Mouse (Mus musculus) adipocyte (in vitro differentiated cells): Measurements from ENCODE around the gene Sept9.

ENCODE experiments used
- DNase-seq: peaks from one replicate; pipeline ENCODE4 v3.0.0-alpha.2; 2016; ENCODE audit warnings: low spot score

Gene Sept9

DNA sequence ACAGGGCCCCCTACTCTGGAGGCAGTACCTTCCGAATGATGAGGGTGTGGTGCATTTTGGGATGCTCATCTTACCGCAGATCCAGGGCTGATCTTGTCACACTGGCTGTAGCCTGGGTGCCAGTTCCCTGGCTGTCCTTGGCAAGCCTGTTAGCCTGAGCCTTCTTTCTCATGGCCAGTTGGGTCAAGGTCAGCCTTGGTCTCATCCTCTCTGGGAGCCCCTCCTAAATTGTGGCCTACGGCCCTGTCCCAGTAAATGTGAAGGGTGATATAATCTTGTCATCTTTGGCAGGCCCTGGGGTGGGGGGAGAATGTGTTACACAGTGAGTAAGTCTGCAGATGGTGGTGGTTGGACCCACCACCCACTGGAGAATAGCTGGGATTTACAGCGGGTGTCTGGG, 147.8 kb downstream of the Sept9 start:
- DNase-seq = no peak

DNA sequence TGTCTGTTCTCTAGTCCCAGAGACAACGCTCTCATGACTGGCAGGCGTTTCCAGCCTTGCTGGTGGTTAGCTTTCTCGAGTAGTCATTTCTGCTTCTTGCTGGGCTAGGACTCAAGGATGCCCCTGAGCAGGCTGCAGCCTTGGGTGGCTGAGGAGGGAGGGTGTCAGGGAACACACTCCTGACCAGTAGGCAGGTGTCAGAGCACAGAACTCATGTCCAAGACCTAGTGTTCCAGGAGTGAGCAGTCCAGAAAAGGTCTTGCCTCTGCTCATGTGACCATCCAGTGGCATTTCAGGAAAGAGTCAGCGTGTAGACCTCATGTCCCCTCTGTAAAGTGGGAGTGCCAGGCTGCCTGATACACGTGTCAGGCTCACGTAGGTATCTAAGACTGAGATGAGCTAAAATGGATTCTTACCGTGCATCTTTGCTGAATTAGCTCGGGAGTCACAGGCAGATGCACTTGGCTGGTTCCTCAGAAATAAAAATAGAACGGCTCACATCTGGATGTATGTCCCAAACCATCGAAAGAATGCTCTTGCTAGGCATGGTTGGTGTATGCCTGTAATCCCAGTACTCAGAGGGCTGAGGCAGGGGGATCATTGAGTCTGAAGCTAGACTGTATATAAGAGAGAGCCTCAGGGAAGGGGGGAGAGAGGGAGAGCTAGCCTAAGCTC, 149.1 kb downstream of the Sept9 start:
- no peak for DNase-seq

DNA sequence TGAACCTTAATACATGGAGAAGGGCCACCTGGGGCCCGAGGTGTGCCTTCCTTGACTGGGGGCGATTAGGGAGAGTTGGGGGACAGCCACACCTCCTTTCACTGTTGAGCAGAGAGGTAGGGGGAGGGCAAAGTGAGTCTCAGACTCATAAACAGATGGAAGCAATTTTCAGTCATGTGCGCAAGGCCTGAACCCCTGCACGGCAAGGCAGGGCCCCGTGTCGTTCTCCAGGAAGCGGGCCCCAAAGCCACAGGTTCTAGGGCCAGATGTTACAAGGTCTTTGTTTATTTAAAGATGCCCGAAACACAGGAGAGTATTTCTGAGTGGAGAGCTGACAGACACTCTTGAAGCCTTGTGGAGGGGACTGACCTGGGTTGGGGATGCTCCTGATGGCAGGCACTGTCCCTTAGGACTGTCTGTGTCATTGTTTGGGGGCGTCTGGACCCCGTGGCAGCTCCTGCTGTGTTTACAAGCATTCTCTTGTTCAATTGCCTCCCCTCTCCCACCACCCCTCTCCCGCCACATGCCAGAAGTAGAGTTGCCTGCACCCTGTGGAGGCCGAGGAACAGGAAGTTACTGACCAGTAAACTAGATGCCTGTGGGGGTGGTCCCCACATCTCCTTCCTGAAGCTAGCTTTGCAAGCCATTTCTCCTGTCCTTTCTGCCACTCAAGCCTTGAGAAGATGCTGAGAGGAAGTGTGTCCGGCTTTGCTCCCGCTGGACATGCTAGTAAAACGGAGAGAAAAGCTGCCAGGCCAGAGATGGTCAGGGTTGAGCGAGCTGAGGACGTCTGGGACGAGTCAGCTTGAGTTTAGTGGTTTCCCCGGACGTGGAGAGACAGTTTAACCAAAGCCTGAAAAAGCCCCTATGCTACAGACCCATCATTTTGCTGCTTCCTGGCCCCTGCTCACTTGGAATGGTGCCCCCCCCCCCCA, 150.2 kb downstream of the Sept9 start:
- no peak for DNase-seq

DNA sequence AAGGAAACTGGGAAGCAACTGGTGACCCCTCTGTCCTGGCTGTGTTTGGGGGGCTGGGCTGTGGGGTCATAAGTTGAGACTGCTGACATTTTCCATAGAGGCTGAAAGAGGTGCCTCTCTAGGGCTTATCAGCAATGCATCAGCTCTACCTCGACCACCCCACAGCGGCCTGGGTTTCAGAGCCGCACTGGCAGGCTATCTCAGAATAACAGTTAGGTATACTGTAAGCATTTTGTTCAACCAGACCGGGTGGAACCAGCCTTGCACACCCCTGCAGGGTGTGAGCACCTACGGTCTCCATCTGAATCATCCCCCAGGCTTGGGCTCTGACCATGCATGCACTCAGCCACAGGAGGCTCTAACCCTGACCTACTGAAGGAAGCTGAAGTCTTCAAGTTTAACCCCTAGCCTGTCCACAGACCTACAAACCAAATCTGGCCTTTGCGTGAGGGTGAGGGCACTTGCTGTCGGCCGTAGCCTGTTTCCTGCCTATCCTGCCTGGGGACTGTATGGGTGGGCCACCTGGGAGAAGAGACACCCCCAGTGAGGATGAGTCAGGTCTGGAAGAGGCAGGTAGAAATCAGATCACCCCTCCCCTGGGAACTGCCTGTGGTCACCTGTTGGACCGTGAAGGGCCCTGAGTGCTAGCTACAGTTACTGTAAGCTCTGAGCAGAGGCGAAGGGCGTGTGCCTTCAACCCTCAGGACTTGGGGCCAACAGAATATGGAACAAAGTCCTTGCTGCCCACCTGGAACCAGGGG, 151.2 kb downstream of the Sept9 start:
- no peak for DNase-seq

DNA sequence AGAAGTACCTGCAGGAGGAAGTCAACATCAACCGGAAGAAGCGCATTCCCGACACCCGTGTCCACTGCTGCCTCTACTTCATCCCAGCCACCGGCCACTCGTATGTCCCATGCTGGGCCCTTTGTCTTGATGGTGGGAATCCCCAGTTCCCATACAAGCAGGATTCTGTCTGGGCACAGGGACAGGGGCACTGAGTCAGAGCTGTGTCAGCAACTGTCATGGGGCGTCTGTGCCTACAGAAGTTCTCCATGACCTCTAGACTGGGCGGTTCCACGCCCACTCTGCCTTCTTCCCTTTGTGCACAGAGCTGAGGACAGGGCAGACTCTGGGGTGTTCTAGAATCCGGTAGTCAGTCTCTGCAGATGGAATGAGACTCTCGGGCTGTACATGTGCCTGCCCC, 153.7 kb downstream of the Sept9 start:
- DNase-seq = no peak

DNA sequence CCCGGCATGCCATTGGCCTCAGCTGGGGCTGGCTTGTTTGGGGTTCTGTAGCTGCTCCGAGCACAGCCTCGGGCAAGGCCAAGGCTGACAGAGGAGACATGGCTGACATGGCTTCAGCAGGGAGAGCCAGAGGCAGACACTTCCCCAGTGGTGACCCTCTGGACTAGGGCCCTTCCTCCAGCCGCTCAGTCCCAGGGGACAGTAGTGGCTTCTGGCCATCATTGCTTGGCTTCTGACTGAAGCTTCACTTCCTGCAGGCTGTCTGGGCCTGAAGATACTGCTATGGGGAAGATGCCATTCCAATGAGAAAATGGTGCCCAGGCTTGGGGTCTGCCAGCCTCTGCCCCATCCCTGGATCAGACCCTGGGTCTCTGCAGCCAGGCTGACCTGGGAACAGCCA, 154.6 kb downstream of the Sept9 start:
- peak; percentile 77 for DNase-seq

DNA sequence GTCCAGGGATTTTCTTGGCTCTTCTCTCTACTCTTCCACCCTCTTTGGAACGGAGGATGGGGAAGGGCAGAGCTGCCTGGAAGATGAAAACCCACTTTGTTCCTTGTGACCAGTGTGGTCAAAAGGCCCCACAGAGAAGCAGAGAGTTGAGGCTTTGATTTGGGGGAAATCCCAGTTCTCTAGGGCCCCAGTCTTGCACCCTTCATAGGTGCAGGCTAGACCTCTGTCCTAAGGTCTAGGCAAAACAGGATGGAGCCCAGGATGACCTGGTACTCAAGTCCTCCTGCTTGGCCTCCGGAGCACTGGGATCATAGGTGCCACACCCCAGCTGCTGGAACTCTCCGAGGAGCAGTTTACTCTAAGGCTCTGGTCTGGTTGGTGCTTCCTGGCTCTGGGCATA, 157.5 kb downstream of the Sept9 start:
- no peak for DNase-seq

DNA sequence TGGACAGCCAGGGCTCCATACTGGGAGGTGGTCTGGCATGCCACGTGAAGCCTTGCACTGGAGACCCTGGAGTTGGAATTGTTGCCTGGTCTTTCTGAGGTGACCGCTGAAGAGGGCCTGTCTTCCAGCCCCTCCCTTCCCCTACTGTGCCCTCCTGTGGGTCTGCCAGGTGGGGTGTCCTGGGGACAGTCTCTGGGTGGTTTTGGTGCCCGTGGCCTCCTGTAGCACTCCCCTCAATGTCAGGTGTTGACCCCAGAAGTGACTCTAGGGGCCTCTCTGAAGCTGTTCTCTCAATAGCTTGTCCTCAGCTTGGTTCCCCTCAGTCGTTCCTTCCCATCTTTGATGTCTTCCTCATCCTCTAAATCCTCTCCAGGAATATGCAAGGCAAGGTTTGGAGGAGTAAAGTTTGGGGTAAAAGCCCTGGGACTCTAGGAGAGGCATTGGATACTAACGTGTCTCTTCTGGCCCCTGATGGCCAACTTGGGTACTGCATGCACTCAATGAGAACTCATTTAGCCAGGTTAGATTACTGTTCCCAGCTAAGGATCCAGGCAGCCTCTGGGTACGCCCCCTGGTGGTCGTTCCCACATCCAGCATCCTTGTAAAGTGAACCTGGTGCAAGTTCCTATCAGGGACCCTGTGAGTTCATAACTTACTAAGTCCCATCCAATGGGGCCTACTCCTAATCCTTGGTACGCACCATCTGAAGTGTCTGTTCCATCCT, 158.6 kb downstream of the Sept9 start:
- peak; percentile 98 for DNase-seq

DNA sequence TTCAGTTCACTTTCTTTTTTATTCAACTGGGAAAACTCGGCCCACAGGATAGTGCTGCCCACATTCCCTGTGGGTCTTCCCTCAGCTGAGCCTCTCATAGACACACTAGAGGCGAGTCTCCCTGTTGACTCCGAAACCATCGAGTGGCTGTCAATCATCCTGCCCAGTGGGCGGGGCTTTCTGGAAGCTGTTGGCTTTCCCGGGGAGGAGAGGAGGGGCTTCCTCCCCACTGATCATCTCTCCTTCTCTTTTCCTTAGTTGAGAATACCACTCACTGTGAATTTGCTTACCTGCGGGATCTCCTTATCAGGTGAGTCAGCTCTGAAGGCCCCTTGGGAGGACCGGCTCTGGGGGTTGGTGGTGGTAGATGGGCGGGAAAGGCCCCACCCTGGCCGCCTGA, 159.7 kb downstream of the Sept9 start:
- DNase-seq = no peak

DNA sequence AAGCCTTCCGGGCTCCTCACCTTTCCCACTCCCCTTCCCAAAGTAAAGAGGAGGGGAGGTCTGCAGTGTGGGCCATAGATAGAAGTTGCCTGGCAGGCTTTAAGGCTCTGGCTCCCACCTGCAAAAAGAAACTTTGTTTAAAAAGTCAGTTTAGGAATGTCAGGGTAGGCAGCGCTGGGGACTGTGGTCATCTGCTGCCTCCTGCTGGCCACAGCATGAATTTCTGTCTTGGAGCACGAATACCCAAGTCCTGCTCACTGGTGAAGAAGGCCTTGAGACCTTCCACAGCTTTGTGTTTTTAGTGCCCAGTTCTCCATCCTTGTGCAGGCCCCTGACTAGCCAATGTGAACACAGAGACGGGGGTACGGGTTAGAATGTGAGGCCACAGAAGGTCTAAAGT, 160.4 kb downstream of the Sept9 start:
- peak; percentile 78 for DNase-seq

DNA sequence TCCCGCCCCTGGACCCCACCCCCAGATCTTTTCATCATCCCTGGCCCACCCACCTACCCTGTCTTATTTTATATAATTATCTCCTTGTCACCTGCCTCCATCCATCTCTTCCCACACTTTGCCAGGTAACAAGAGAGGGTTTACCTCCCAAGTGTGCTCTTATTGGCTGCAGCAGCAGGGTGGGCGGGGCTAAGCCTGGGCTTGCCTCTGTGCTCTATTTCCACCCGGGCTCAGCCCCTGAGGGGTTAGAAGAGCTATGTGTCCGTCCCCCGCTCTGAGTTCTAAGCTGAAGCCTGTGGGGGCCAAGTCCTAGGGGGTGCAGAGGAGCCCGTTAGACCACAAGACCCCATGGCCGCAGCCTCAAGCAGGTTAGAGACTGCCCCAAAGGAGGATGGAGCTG, 161.1 kb downstream of the Sept9 start:
- DNase-seq = no peak

DNA sequence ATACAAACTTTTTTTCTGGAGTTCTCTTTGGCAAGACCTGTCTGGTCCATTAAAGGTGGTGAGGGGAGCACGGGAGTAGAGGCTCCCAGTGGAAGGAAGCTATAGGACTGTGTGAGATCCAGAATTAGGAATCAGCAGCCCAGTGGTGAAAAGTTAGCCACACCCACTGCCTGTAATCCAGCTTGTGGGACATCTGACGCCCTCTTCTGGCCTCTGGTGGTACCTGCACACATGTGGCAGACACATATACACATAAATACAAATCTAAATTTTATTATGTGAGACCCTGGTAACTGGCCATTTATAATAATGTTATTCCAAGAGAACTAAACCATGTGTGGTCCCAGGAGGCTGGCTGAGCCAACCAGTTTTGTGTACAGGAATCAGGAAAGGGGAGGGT, 162.8 kb downstream of the Sept9 start:
- DNase-seq = no peak

DNA sequence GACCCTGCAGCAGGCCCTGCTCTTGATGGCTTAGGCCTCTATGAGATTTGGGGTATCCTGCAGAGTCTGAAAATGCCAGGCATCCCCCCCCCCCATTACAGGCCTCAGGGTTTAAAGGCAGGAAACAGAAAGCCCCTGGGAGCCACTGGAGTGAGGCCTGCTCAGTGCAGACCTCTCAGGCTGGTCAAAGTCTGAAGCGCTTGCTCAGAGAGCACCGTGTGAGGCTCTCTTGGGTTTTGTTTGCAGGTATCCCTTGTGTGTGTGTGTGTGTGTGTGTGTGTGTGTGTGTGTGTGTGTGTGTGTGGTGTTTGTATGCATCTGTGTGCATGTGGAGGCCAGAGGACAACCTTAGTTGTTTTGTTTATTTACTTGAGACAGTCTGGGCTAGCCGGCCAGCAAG, 164.5 kb downstream of the Sept9 start:
- no peak for DNase-seq

DNA sequence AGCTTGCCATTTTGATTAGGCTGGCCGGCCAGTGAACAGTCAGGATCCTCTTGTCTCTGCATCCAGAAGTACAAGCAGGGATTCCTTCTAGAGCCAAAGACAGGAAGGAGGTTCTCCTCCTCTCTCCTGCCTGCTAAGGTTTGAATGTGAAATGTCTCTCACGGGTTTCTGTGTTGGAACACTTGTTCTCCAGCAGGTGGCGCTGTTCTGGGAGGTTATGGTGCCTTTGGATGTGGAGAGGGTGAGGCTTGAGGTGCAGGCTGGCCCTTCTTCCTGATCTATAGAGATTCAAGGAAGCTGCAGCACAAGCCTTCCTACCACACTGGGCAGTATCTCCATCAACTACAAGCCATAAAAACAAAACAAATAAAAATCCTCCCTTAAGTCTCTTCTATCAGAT, 167.0 kb downstream of the Sept9 start:
- peak; percentile 47 for DNase-seq

DNA sequence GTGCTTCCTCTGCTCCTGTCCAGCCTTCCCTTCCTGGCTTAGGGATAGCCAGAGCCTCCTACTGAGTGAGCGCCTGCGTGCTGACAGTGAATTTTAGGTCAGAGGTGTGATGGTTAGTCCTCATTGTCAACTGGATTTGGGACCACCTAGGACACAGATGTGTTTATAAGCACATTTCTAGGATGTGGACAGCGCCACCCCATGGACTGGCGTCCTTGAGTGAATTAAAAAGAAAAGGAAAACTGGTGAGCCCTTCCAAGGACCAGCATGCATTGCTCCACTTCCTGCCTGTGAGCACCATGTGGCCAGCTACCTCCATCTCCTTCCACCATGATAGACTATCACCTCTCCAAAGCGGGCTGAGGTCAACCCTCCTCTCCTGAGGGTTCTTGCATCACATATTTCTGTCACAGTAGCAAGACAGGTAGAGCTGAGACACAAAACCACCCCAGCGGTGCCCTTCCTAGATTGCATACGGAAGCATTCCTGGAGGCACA, 167.4 kb downstream of the Sept9 start:
- no peak for DNase-seq

DNA sequence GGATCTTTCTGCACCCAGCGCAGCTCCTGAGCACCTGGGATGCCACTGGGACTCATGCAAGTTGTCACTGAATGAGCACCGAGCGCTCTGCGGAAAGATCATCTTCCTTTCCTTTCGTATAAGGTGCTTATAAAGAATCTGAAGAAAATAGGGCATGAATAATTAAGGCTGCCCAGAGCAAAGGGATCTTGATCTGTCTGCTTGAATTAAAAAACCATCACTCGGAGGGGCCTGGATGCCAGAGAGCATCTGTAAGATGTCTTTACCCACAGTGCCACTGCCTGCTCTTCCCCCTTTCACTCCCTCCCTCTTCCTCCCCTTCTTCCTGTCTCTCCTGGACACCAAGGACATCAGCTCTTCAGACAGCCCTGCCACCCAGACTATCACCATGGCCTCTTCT, 168.5 kb downstream of the Sept9 start:
- DNase-seq = no peak

DNA sequence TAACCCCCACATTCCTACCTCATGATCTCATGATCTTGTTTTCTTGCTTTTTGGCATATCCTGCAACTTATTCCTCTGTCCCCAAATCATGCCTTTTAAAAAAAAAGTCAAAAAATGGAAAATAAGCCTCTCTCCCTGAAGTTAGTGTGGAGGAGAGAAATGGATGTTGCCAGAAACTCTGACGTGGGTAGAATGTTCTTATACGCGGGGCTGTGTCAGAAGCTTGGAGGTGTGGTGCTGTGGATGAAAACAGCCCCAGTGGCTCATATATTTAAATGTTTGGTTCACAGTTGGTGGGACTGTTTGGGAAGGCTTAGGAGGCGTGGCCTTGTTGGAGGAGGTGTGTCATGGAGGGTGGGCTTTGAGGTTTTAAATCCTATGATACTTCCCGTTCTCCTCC, 169.9 kb downstream of the Sept9 start:
- no peak for DNase-seq

DNA sequence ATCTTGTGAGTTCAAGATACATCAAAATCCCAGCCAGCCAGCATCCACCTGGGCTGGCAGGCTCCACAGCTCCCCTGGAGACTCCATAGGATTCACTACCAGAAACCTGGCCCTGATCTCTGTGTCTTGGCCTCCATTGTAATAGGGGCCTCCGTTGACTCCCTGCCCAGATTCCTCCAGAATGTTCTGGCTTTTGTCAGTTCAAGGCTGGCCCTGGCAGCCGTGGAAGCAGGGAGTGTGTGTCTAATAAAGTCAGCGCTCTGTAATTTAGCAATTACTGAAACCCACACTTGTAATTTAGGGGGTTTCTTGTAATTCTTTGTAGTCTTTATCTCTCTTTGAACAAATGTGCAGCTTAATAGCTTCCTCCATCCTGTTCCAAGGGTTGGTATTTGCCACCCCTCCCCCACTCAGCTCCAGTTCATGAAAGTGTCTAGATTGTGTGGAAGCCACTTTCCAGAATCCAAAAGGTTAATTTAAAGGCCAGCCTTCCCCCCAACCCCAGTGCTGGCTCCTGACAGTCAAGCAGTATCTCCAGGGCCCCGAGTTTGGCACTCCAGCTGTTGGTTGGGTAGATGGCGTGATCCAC, 170.9 kb downstream of the Sept9 start:
- no peak for DNase-seq

DNA sequence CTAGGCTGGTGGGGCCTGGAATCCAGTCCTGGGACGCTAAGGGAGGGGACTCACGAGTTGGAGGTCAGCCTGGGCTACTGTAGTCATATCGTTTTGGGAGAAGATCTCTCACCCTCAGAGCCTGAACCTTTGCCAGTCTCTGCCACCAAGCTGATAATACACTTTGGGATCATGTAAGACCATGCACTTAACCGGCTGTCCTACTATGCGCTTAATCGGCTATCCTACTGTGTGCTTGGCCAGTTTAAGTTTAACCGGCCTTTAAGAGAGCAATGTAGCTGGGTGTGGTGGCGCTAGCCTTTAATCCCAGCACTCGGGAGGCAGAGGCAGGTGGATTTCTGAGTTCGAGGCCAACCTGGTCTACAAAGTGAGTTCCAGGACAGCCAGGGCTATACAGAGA, 173.1 kb downstream of the Sept9 start:
- no peak for DNase-seq

DNA sequence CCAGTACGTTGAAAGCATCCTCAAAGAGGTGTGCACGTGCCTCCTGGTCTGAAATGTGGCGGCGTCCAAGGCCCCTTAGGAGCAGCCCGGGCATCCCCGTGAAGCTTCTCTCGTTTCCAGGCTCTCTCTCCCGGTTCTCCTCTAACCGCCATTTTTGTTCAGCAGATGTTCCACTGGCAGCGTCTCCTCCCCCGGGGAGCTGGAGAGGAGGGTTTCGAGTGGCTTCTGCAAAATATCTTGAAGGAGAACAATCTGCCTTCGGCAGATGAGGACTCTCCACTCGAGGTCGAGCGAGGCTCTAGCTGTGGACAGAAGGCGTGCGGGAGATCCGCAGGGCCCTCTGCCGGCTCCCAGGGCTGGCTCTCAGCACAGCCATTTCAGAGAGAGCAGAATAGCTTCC, 173.7 kb downstream of the Sept9 start:
- DNase-seq = no peak

DNA sequence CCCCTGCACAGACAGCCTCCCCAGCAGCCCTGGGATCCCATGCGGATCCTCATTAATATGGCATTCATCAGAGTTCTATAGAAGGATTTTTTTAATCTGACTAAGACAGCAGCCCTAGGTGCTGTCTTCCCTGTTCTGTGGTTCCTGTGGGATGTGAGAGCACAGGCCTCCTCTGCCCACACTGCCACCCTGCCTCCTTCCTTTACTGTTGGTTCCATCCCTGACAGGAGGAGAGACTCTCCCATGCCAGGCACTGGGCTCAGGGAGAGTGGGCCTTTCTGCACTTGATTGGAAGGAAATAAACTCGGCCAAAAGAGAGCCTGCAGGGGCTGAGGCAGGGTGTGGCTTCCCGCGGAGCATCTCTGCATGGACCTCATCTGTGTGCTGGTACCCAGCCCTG, 174.4 kb downstream of the Sept9 start:
- no peak for DNase-seq

DNA sequence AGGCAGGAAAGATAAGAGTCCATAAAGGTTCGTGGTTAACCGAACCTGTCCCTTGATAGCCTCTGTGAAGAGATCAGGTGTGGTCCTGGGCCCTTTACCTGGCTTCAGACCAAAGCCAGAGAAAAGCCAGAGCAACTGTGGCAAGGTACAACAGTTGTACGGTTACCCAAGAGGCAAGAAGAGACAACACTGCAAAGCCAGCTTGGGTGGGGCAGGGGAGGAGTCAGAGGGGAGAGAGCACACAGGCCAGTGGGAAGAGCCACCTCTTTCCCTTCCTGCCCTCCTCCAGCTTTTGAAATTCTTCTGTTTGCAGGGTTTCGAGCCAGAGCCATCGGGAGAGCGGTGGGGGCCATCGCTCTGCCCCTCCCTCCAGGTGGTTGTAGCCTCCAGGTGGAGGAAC, 174.8 kb downstream of the Sept9 start:
- DNase-seq = no peak
